Mouse (Mus musculus) forebrain, embryonic 10.5 days (tissue): ENCODE measurements around the gene Plin5. TPM values are rescaled to one million over a fixed set of nuclear protein-coding genes. Genes with fewer than 3 reads are reported as not detected.
"Not testable (repeated sequence)": the region's sequence is repeated elsewhere in the genome, so short reads cannot be mapped to it uniquely, and the experiment has no call there.

Experiments used
- DNase-seq: peaks from one replicate; pipeline ENCODE4 v3.0.0-alpha.2; 2017; ENCODE audit warnings: low spot score; ENCODE audit errors: extremely low spot score
- H3K27ac ChIP-seq: fragments of 300-500 bp; sonication (generic); 2 replicates; pipeline ENCODE4 v1.5.1; 2016; ENCODE audit warnings: mild to moderate bottlenecking
- H3K27me3 ChIP-seq: fragments of 300-500 bp; sonication (generic); 2 replicates; pipeline ENCODE4 v1.6.1; 2016; ENCODE audit warnings: mild to moderate bottlenecking; ENCODE audit not compliant: poor library complexity, severe bottlenecking
- H3K36me3 ChIP-seq: fragments of 300-500 bp; sonication (generic); replicated peaks from 2 replicates; pipeline ENCODE4 v1.6.1; 2016; ENCODE audit warnings: mild to moderate bottlenecking, moderate library complexity
- H3K4me1 ChIP-seq: fragments of 300-500 bp; sonication (generic); 2 replicates; pipeline ENCODE4 v1.6.1; 2016
- H3K4me3 ChIP-seq: fragments of 300-500 bp; sonication (generic); 2 replicates; pipeline ENCODE4 v1.5.1; 2016; ENCODE audit warnings: mild to moderate bottlenecking, moderate library complexity
- H3K9me3 ChIP-seq: fragments of 300-500 bp; sonication (generic); 2 replicates; pipeline ENCODE4 v1.6.1; 2016; ENCODE audit warnings: mild to moderate bottlenecking, moderate library complexity
- WGBS: fragments of 180-500 bp; shearing (Covaris S2); methylation state at CpG from one replicate; pipeline ENCODE4 v1.1.7; 2016; 5-methylcytosine and 5-hydroxymethylcytosine counted together
- polyA plus RNA-seq: library from polyadenylated mRNA; unstranded; fragments of >200 nt; fragmentation: Nextera tagmentation; extraction: Ambion mirVana; gene quantifications from 2 replicates; pipeline ENCODE4 v1.2.1, GENCODE M21; 2016

Plin5 gene
- polyA plus RNA-seq, 1 experiment from 2014 or later, result 0.33 TPM

GRCm38 (mm10) chr17:56110571-56110970, 6.8 kb downstream of the Plin5 start:
- H3K36me3 ChIP-seq, result peaks cover 5% of the 10 kb centered on the region; the same call in 1 of the 2 replicates
- H3K27ac ChIP-seq, result no peak overlapping the region
- H3K9me3 ChIP-seq, result no peaks in the 10 kb centered on the region
- H3K4me1 ChIP-seq, result peaks cover 6% of the 10 kb centered on the region
- DNase-seq, result no peak
- 78% methylated on average over 4 of the region's 4 CpGs for WGBS
- H3K27me3 ChIP-seq, result no peaks in the 10 kb centered on the region; the same call in 1 of the 2 replicates
- H3K4me3 ChIP-seq, result no peak overlapping the region

- no peak within 1 kb of the TSS for H3K4me3 ChIP-seq
- no peaks in the 10 kb centered on the region for H3K9me3 ChIP-seq
- DNase-seq, result no peak
- H3K4me1 ChIP-seq, result peaks cover 6% of the 10 kb centered on the region
- H3K27me3 ChIP-seq, result no peaks in the 10 kb centered on the region
- peaks cover 5% of the 10 kb centered on the region; the same call in 1 of the 2 replicates for H3K36me3 ChIP-seq
- no peak within 1 kb of the TSS for H3K27ac ChIP-seq
- WGBS, result 62% methylated on average over 10 of the region's 10 CpGs
Observed at GRCm38 (mm10) chr17:56109219-56110051, 8.0 kb downstream of the Plin5 start, which contains the start of gene Plin4. TSS of gene Plin4 (minus strand) at chr17:56109803.

GRCm38 (mm10) chr17:56108334-56109044, 8.9 kb downstream of the Plin5 start:
- DNase-seq, result no peak
- Histone ChIP-seq H3K4me3 (no peak overlapping the region), H3K4me1 (peaks cover 6% of the 10 kb centered on the region), H3K27me3 (no peaks in the 10 kb centered on the region), H3K9me3 (no peaks in the 10 kb centered on the region), H3K27ac (no peak overlapping the region), H3K36me3 (peaks cover 13% of the 10 kb centered on the region)
- 85% methylated on average over 6 of the region's 6 CpGs for WGBS

- no peak for DNase-seq
- H3K27me3 ChIP-seq, result no peaks in the 10 kb centered on the region
Observed at GRCm38 (mm10) chr17:56107736-56108135, 9.7 kb downstream of the Plin5 start.

GRCm38 (mm10) chr17:56106981-56107380, 10.4 kb downstream of the Plin5 start:
- Histone ChIP-seq H3K36me3 (peaks cover 25% of the 10 kb centered on the region), H3K9me3 (no peaks in the 10 kb centered on the region), H3K4me3 (no peak overlapping the region), H3K27me3 (no peaks in the 10 kb centered on the region), H3K27ac (no peak overlapping the region), H3K4me1 (no peaks in the 10 kb centered on the region)
- WGBS, result 86% methylated on average over 4 of the region's 4 CpGs
- no peak for DNase-seq

More at GRCm38 (mm10) chr17:56107736-56108135, 9.7 kb downstream of the Plin5 start:
- Histone ChIP-seq H3K9me3 (no peaks in the 10 kb centered on the region), H3K4me1 (peaks cover under 1% of the 10 kb centered on the region), H3K27ac (no peak overlapping the region), H3K4me3 (no peak overlapping the region), H3K36me3 (peaks cover 20% of the 10 kb centered on the region)
- WGBS, result 75% methylated on average over 2 of the region's 2 CpGs

GRCm38 (mm10) chr17:56106436-56106835, 11.0 kb downstream of the Plin5 start:
- WGBS, result 93% methylated on average over 4 of the region's 4 CpGs
- not testable (repeated sequence) for H3K27me3 ChIP-seq, H3K27ac ChIP-seq, H3K4me1 ChIP-seq, H3K9me3 ChIP-seq, DNase-seq, H3K4me3 ChIP-seq
- peaks cover 31% of the 10 kb centered on the region for H3K36me3 ChIP-seq

GRCm38 (mm10) chr17:56104821-56105220, 12.6 kb downstream of the Plin5 start:
- H3K27me3 ChIP-seq, H3K4me3 ChIP-seq, H3K4me1 ChIP-seq, DNase-seq, H3K27ac ChIP-seq, H3K9me3 ChIP-seq: not testable (repeated sequence)
- peaks cover 47% of the 10 kb centered on the region for H3K36me3 ChIP-seq
- WGBS, result 95% methylated on average over 3 of the region's 5 CpGs

GRCm38 (mm10) chr17:56103465-56104285, 13.7 kb downstream of the Plin5 start:
- H3K4me3 ChIP-seq, result no peak overlapping the region
- DNase-seq, result no peak
- H3K27ac ChIP-seq, result no peak overlapping the region
- no peaks in the 10 kb centered on the region for H3K4me1 ChIP-seq
- WGBS, result 96% methylated on average over 8 of the region's 8 CpGs
- peaks cover 57% of the 10 kb centered on the region for H3K36me3 ChIP-seq
- H3K27me3 ChIP-seq, result no peaks in the 10 kb centered on the region
- no peaks in the 10 kb centered on the region for H3K9me3 ChIP-seq

- H3K27ac ChIP-seq, result no peak overlapping the region
- no peak overlapping the region for H3K4me3 ChIP-seq
- no peaks in the 10 kb centered on the region for H3K27me3 ChIP-seq
- WGBS, result 95% methylated on average over 9 of the region's 9 CpGs
- DNase-seq, result no peak
- no peaks in the 10 kb centered on the region for H3K9me3 ChIP-seq
- H3K36me3 ChIP-seq, result peaks cover 63% of the 10 kb centered on the region
- no peaks in the 10 kb centered on the region for H3K4me1 ChIP-seq
Observed at GRCm38 (mm10) chr17:56102927-56103326, 14.5 kb downstream of the Plin5 start.

- 86% methylated on average over 5 of the region's 5 CpGs for WGBS
Observed at GRCm38 (mm10) chr17:56102158-56102557, 15.2 kb downstream of the Plin5 start.

GRCm38 (mm10) chr17:56100811-56101210, 16.6 kb downstream of the Plin5 start:
- H3K4me1 ChIP-seq, result no peaks in the 10 kb centered on the region
- 94% methylated on average over 3 of the region's 3 CpGs for WGBS
- no peak for DNase-seq
- H3K4me3 ChIP-seq, result no peak overlapping the region
- H3K27ac ChIP-seq, result no peak overlapping the region
- H3K36me3 ChIP-seq, result peaks cover 84% of the 10 kb centered on the region
- no peaks in the 10 kb centered on the region for H3K9me3 ChIP-seq
- no peaks in the 10 kb centered on the region for H3K27me3 ChIP-seq

More at GRCm38 (mm10) chr17:56102158-56102557, 15.2 kb downstream of the Plin5 start:
- no peaks in the 10 kb centered on the region for H3K9me3 ChIP-seq
- DNase-seq, result no peak
- H3K4me1 ChIP-seq, result no peaks in the 10 kb centered on the region
- no peak overlapping the region for H3K4me3 ChIP-seq
- H3K27me3 ChIP-seq, result no peaks in the 10 kb centered on the region
- peaks cover 71% of the 10 kb centered on the region for H3K36me3 ChIP-seq
- H3K27ac ChIP-seq, result no peak overlapping the region

GRCm38 (mm10) chr17:56098711-56099572, 18.5 kb downstream of the Plin5 start:
- WGBS, result 92% methylated on average over 15 of the region's 15 CpGs
- Histone ChIP-seq H3K4me1 (no peaks in the 10 kb centered on the region), H3K27me3 (no peaks in the 10 kb centered on the region), H3K4me3 (no peak overlapping the region), H3K9me3 (no peaks in the 10 kb centered on the region), H3K36me3 (peaks cover 98% of the 10 kb centered on the region), H3K27ac (no peak overlapping the region)
- DNase-seq, result no peak
